Mouse (Mus musculus): ENCODE results near the gene Ttc12.

- TF ChIP-seq GATA1 (IDR thresholded peaks at IDR 0.05; ENCODE audit: low read length) (no peak), TAL1 (IDR thresholded peaks at IDR 0.05; ENCODE audit: low read length) (no peak)
Observed at GRCm38 (mm10) chr9:49534958-49535357, 48.9 kb upstream of the Ttc12 start.

Measured in erythroblast, embryonic 14.5 days (primary cell).